Mouse (Mus musculus) lung, postnatal 4 days (tissue): ENCODE data around the gene Pbx4.

Source experiments
- DNase-seq, 2 experiments: peaks; one replicate each; pipeline ENCODE4 v3.0.0; 2021

The Pbx4 gene

DNA sequence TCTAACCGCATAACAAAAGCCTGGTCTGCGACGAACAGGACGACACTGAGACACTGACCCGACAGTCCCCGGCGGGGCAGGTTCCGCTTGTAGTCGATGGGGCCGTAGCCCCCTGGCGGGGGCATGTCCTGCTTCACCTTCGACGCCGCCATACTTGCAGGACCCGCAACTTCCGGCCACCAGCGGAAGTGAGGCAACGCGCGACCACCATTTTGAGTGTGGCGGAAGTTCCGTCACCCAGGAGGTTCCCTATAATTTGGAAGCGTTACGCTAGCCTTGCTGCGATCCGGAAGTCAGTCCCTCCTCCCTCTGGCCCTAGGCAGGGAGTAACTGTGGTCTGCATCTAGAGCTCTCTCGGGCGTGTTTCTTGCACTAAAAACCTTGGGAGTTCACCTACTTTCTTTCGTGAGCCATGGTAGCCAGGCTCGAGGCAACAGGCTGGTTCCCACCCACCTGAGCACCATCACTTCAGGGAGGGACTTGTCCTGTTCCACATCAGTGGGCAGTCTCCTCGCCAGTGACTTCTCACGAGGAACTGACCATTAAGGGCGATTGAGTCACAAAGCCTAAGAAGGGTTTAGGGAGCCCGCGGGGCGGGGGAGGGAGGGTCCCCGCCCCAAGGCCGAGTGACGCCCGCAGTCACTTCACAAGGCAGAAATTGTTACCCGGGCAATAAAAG, 69.3 kb downstream of the Pbx4 start:
- DNase-seq = peak; percentile 98 to 99

DNA sequence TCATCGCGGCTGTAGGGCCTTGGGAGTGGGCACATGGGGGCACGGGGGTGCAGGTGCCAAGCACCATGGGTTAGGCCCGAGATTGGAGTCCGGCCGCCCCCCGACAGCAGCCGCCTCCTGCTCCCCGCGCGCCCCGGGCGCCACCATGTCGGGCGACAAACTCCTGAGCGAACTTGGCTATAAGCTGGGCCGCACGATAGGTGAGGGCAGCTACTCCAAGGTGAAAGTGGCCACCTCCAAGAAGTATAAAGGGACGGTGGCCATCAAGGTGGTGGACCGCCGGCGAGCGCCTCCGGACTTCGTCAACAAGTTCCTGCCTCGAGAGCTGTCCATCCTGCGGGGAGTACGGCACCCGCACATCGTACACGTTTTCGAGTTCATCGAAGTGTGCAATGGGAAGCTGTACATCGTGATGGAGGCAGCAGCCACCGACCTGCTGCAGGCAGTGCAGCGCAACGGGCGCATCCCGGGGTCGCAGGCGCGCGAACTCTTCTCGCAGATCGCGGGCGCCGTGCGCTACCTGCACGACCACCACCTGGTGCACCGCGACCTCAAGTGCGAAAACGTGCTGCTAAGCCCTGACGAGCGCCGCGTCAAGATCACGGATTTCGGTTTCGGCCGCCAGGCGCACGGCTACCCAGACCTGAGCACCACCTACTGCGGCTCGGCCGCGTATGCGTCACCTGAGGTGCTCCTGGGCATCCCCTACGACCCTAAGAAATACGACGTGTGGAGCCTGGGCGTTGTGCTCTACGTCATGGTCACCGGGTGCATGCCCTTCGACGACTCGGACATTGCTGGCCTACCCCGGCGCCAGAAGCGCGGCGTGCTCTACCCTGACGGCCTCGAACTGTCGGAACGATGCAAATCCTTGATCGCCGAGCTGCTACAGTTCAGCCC, 70.1 kb downstream of the Pbx4 start, which contains the start of the genes Tssk6, Ndufa13 and Yjefn3:
TSS of gene Tssk6 (plus strand) at position 22 of the 900 bp plus-strand sequence.
TSS of gene Ndufa13 (minus strand) at position 396 of the 900 bp plus-strand sequence.
TSS of gene Yjefn3 (minus strand) at position 550 of the 900 bp plus-strand sequence.
- peak in 1 of 2 experiments; percentile 60 for DNase-seq

DNA sequence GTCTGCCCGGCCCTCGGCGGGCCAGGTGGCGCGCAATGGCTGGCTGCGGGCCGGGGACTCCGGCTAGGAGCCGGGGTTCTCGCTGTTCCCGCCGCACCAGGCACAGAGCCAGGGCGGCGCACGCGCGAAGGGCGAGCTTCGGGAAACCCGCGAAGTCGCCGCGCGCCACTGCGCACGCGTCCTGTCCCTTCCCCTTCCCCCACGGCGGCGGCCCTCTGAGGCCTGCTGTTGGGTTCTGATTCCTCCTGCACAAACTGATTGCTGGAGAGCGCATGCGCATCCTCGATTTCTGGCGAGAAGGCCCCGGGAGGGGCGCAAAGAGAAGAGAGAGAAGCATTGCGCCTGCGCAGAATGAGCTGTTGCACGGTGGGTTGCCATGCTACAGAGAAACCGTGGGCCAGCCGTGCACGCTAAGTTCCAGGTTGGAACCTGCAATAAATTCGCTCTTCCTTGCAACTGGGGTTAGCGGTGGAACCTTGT, 70.8 kb downstream of the Pbx4 start:
- peak; percentile 99 for DNase-seq

DNA sequence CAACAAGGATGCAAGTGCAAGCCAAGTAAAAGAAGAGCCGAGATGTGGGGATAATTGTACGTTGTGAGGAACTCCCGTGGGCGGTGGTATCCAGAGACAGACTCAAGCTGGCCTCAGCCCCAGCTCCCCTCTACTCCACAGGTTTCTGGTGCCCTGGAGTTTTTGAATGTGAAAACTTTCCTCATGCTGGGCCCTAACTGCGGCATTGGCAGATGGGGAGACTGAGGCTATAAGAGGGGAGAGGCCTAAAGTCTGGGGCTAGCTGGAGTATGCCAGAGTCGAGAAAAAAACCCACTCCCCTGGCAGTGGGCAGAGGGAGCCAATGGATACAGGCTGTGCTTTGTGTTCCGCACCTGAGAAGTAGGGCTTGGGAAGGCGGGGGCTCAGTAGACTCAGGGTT, 71.8 kb downstream of the Pbx4 start:
- peak in 1 of 2 experiments; percentile 15 for DNase-seq

DNA sequence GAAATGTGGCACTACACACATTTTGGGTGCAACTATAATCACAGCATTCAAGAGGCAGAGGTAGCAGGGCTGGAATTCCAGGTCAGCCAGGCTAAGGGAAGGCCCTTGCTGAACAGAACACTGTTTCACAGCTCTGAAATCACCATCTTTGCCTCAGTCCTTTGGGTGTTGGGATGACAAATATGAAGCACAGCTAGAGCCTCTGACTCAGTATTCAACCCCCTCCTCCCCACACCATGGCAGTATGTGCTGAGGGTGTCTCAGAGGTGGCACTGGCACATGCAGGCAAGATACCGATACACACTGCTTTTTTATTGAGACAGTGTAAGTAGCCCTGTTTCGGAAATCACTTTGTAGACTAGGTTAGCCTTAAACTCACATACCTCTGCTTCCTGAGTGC, 74.0 kb downstream of the Pbx4 start:
- no peak for DNase-seq

DNA sequence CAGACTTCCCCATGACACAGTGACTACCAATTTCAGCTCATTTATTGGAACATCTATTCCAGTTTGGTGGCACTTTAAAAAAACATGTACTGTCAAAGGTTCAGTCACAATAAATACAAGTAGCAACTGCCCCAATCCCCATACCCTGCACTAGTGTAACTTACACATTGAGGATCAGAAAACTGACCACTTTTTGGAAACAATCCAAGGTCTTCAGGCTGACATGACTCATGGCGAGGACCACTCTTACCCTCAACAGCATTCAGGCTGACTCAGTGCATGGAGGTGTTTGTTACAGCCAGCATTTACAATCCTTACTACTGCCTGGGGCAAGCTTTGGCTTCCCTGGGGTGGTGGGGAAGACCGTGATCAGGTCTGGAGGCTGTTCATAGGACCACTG, 74.8 kb downstream of the Pbx4 start:
- no peak for DNase-seq

DNA sequence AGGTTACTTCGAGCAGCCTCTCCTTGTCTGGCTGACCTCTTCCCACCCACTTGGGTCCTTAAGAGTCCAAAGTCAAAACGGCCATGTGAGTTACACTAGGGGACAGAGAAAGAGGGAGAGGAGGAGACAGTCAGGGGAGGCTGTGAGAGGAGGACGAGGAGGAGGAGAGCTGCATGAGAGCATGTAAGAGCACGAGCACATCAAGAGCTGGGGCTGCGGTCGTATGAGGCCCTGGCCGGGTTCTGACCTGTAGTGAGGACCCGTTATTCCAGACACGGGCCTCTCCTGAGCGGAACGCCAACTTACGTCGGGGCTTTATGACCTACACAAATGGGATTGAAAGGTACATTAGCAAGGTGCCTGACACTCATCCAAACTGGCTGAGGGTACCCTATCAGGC, 79.6 kb downstream of the Pbx4 start:
- DNase-seq = no peak

DNA sequence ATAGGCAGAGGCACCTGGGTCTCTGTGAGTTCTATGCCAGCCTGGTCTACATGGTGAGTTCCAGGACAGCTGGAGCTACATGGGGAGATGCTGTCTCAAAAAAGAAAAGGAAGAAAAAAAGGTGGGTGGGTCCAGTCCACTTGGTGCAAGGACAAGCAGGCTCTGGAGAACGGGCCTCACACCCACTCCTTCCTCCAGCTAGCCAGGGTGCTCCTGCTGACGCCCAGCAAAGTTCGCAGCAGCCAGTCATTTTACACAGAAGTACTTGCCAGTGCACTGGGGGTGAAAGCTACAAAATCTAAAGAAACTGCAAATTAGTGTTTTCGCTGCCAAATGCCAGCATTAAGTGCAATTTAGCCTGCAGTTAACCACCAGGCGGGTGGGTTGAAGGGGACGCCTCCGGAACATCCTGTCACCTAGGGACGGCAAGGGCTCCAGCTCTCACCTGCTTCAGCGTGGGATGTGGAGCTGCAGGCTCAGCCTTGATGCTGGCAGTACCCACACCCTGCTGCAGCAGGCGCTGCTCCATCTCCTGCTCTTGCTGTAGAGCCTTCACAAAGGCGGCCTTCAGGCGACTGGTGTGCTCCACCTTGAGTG, 80.3 kb downstream of the Pbx4 start:
- DNase-seq = no peak

DNA sequence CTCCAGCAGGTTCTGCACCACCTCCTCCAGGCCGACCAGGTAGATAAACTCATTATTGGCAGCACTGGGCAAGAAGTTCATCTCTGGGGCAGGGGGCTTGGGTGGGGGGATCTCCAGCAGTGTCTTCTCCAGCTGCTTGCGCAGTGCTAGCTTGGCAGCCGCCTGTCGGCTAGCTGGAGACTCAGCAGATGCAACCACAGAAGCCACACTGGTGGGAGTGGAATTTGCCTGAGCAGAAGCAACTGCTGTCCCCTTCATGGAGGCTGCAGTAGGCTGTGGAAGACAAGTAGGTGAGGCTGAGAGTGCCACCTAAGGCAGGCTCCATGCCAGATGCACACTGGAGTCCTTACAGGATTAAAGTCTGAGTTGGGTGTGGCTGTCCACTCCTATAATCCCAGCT, 82.2 kb downstream of the Pbx4 start:
- no peak for DNase-seq

DNA sequence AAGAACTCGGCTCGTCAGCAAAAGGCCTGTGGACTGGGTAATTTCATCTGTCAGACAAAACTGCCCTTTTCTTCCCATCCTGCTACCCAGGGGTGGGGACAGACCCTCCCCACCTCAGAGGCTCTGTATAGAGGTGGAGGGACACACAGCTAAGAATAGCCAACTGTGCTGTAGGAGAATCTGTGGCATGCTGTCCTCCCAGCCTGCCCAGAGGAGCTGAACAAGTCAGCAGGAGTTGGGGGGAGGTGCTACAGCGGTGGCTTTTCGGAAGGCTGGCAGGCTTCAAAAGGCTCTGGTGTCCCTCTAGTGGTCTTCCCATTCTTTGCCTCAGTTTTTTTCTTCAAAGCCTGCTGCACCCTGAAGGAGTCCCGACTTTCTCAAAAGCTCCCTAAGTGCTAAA, 83.5 kb downstream of the Pbx4 start:
- no peak for DNase-seq

DNA sequence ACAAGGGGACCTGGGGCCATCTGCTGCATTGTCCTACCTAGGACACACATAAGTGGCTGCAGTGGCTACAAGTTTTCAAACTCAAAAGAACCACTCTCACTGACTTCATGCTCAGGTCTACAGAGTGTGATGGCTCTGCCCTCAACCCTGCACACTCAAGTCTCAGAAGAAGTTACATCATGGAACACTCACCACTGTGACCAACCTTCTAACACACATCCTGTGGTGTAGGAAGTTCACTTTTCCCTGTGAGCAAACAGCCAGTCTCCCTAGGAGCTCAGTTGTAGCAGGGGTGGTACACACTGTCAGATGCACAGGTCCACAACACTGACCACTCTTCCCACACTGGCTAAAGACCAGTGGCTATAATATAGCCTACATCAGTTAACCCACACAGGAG, 86.2 kb downstream of the Pbx4 start:
- no peak for DNase-seq

DNA sequence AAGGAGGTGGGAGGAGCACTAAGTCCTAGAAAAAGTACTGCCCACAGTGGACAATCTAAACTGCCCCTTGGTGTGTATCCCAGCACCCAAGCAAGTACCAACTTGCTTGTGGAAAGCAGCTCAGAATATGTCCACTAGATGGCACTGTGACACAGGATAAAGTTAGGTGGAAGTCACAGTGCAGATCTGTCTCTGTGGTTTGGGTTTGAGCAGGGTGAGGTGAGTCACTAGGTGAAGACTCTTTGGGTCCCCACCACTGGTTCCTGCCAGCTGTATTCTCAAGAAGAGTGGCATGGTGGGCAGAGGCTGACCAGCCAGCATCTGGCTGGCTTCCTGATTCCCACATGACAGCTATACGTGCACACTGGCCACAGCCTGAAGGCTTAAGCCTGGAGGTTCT, 86.7 kb downstream of the Pbx4 start:
- peak in 1 of 2 experiments; percentile 86 for DNase-seq

DNA sequence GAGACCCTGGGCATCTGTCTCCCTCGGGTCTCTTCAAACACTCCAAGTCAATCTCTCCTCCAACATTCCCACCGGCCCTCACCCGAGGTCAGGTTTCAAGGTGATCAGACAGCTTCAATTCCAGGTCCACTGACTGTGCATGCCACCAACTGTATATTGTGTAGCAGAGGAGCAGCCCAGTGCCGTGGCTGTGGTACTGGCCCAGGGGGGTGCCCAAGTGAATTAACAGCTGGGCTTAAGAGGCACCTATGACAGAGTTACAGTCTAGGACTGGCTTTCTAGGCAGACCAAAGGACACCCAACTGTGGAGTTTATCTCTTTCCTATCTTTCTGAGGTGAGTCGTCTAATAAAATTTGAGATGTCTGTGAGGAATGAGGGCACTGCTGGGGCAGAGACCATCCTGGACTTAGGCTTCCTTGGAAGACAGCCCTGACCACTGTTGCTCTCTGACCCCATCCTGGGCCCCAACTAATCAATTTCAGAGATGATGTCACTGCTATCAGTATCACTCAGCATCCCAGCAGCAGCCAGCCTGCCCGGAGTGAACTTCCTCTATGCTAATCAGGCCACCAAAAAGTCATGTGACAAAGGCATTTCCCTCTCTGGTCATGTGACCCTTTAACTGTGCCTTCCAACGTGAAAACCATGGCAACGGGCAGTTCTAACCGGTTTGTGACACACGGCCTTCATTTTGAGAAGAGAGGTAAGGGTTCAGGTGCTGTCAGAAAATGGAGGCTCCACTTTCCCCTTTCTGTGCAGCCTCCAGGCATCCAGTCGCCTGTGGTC, 87.8 kb downstream of the Pbx4 start:
- DNase-seq = peak; percentile 71 to 78

DNA sequence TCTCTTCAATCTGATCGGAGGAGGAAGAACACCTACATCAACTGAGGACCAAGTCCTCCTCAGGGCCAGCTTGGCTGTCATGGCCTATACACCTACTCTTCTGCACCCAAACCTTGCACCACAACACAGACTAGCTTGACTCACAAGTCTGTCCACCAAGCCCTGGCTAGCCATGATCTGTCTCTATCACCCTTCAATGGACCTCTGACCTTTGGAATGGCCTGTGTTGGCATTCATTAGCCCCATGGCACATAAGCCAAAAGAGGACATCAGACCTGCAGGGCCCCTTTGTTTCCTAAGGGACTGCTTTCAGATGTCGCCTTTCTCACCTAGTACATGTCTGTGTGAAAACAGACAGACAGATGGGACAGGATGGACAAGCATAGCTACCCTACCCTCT, 88.8 kb downstream of the Pbx4 start:
- no peak for DNase-seq
